Mouse (Mus musculus) embryonic facial prominence, embryonic 13.5 days (tissue): ENCODE data around the gene Ctsl. TPM values are rescaled to one million over a fixed set of nuclear protein-coding genes. Genes with fewer than 3 reads are reported as not detected.

Source experiments
- ATAC-seq: fragments of 200-750 bp; cut with Nextera tagmentation; 2 replicates; pipeline ENCODE4 v1.8.0; 2017; ENCODE audit warnings: low read depth; ENCODE audit not compliant: insufficient number of reproducible peaks, insufficient read depth, low FRiP score, low TSS enrichment
- H3K27ac ChIP-seq: fragments of 300-500 bp; sonication (generic); 2 replicates; pipeline ENCODE4 v1.5.1; 2015; ENCODE audit warnings: moderate library complexity, mild to moderate bottlenecking, inconsistent platforms
- H3K27me3 ChIP-seq: fragments of 300-500 bp; sonication (generic); 2 replicates; pipeline ENCODE4 v1.6.1; 2015; ENCODE audit warnings: mild to moderate bottlenecking, inconsistent platforms
- H3K36me3 ChIP-seq: fragments of 300-500 bp; sonication (generic); 2 replicates; pipeline ENCODE4 v1.6.1; 2015; ENCODE audit warnings: mild to moderate bottlenecking, inconsistent platforms
- H3K4me1 ChIP-seq: fragments of 300-500 bp; sonication (generic); 2 replicates; pipeline ENCODE4 v1.6.1; 2015; ENCODE audit warnings: inconsistent platforms
- H3K4me2 ChIP-seq: fragments of 300-500 bp; sonication (generic); 2 replicates; pipeline ENCODE4 v1.6.1; 2015; ENCODE audit warnings: moderate library complexity, mild to moderate bottlenecking, inconsistent platforms
- H3K4me3 ChIP-seq: fragments of 300-500 bp; sonication (generic); 2 replicates; pipeline ENCODE4 v1.5.1; 2015; ENCODE audit warnings: mild to moderate bottlenecking, inconsistent platforms
- H3K9ac ChIP-seq: fragments of 300-500 bp; sonication (generic); 2 replicates; pipeline ENCODE4 v1.6.1; 2015; ENCODE audit warnings: mild to moderate bottlenecking, inconsistent platforms
- H3K9me3 ChIP-seq: fragments of 300-500 bp; sonication (generic); 2 replicates; pipeline ENCODE4 v1.6.1; 2016; ENCODE audit warnings: inconsistent platforms
- WGBS: fragments of 180-500 bp; shearing (Covaris S2); methylation state at CpG from one replicate; pipeline ENCODE4 v1.1.7; 2015; ENCODE audit warnings: mixed read lengths; 5-methylcytosine and 5-hydroxymethylcytosine counted together
- polyA plus RNA-seq: library from polyadenylated mRNA; unstranded; fragments of >200 nt; fragmentation: Nextera tagmentation; extraction: Ambion mirVana; gene quantifications from 2 replicates; pipeline ENCODE4 v1.2.1, GENCODE M21; 2015

Gene Ctsl
- polyA plus RNA-seq, 1 experiment from 2014 or later = 174 TPM

DNA sequence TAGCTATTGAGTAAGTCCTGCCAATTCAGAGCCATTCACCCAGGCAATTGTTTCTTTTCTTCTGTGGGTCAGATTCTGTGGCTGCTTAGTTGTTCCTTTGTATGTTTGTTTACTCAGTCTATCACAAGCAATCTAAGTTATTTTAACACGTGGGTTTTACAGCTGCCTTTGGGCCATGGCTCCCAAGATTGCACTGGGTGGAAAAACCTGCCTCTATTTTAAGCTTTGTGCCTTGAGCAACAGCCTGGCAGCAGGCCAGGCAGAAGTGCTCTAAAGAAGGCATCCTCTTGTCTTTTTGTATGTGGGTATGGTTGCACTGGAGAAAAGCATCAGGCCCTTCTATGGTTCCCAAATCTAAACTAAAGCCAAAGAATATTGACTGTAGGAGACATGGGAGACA lies 3.0 kb upstream of the Ctsl start:
- no peaks in the 10 kb centered on the region for H3K36me3 ChIP-seq
- no peak overlapping the region for H3K27ac ChIP-seq
- H3K4me2 ChIP-seq = no peak overlapping the region
- H3K4me3 ChIP-seq = no peak overlapping the region
- H3K4me1 ChIP-seq = peaks cover 7% of the 10 kb centered on the region
- no peaks in the 10 kb centered on the region for H3K27me3 ChIP-seq
- no peaks in the 10 kb centered on the region for H3K9me3 ChIP-seq
- 23% methylated on average over 1 of the region's 1 CpGs for WGBS
- H3K9ac ChIP-seq = no peak overlapping the region
- no peak for ATAC-seq

DNA sequence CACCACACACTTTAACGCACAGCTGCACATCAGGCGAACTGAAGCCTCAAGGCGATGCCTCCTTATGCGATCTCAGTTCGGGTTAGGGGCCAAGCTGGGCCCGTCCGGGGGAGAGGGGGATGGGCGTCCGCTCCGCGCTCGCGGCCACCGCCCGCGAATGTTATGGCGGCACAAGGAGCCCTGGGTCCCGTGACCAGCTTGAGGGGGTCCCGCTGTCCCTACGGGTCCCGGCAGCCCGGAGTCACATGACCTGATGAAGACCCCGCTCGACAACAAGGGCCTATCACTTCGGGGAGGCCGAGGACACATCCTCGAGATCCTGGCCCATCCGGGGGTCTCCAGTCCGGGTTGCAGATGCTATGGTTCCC lies 901 bp downstream of the Ctsl start:
- Histone ChIP-seq H3K27ac (peak overlapping the region; percentile 60), H3K4me2 (peak overlapping the region; percentile 84), H3K36me3 (peaks cover 33% of the 10 kb centered on the region), H3K9me3 (no peaks in the 10 kb centered on the region), H3K9ac (peak overlapping the region; percentile 82), H3K4me1 (peaks cover 10% of the 10 kb centered on the region), H3K27me3 (no peaks in the 10 kb centered on the region), H3K4me3 (peak overlapping the region; percentile 80)
- under 1% methylated on average over 29 of the region's 29 CpGs for WGBS
- ATAC-seq = peak; percentile 48

DNA sequence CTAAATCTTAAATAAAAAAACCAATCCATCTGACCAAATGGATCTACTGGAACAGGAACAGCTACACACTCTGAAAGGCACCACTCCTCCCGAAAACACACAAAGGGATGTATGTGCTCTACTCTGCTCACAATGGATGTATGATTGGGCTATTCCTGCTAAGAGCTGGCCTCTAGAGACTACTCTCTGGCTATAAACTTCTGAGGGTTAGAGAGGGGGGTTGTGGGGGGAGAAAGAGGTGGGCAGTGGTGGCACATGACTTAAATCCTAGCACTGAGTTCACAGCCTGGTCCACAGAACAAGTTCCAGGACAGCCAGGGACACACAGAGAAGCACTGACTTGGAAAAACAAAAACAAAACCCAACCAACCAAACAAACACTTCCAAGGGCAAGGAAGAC lies 2.1 kb downstream of the Ctsl start:
- ATAC-seq = no peak
- peaks cover 10% of the 10 kb centered on the region for H3K4me1 ChIP-seq
- no peaks in the 10 kb centered on the region for H3K9me3 ChIP-seq
- H3K27me3 ChIP-seq = no peaks in the 10 kb centered on the region
- H3K9ac ChIP-seq = no peak overlapping the region
- H3K4me3 ChIP-seq = peak overlapping the region; percentile 80; the same call in 1 of the 2 replicates
- peaks cover 45% of the 10 kb centered on the region for H3K36me3 ChIP-seq
- peak overlapping the region; percentile 84 for H3K4me2 ChIP-seq
- H3K27ac ChIP-seq = no peak overlapping the region
- 85% methylated on average over 1 of the region's 1 CpGs for WGBS

DNA sequence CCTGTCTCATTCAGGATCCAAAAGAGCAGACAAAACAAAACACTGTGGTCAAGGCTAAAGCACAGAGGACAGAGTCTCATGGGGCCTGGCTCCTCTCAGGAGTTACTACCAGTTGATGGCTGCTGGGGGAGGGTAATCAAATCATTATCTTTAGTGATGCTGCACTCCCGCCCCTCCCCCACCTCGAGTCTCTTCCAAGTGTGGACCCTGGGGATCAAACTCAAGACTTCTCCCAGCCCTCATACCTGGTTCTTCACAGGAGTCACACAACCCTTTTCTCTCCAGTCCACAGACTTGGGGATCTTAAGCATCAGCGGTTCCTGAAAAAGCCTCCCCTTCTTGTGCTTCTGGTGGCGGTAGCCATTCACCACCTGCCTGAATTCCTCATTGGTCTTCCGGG lies 3.1 kb downstream of the Ctsl start:
- no peak overlapping the region for H3K9ac ChIP-seq
- H3K27me3 ChIP-seq = no peaks in the 10 kb centered on the region
- H3K27ac ChIP-seq = no peak overlapping the region
- no peak for ATAC-seq
- peaks cover 51% of the 10 kb centered on the region for H3K36me3 ChIP-seq
- no peaks in the 10 kb centered on the region for H3K9me3 ChIP-seq
- no peak overlapping the region for H3K4me2 ChIP-seq
- peaks cover 10% of the 10 kb centered on the region for H3K4me1 ChIP-seq
- H3K4me3 ChIP-seq = no peak overlapping the region
- WGBS = 90% methylated on average over 5 of the region's 5 CpGs

DNA sequence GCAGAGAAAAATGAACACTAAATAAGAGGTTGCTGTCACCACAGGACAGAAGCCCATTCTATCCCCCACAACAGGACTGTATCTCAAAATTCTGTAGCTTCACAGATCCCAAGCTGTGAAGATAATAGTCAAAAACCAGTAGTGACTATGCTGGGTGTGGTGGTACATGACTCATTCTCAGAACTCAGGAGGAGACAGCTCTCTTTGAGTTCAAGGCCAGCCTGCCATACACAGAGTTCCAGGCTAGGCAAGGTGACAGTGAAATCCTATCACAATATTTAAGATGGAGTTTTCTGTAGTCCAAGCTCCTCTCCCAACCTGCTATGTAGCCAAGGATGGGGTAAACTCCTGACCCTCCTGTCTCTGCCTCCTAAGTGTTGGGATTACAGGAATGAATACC lies 5.4 kb downstream of the Ctsl start:
- ATAC-seq = no peak
- H3K36me3 ChIP-seq = peaks cover 54% of the 10 kb centered on the region

DNA sequence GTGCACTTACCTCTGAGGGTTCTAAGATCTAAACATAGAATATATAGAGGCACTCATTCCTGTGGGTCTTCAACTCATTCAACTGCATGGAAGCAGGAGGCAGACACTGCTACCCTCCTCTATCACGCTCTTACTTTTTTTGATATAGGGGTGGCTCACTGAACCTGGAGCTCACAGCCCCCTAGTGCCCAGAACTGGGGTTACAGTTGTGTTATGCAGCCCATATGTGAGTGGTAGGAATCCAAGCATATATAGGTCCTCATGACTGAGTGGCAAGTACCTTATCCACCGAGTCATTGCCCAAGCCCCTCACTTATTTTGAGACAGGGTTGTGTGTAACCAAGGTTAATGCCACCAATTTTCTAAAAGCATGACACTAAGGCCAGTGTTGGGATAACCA lies 6.4 kb downstream of the Ctsl start:
- Histone ChIP-seq H3K27me3 (no peaks in the 10 kb centered on the region), H3K27ac (no peak overlapping the region), H3K9ac (no peak overlapping the region), H3K4me3 (no peak overlapping the region), H3K4me1 (peaks cover 8% of the 10 kb centered on the region), H3K4me2 (no peak overlapping the region), H3K9me3 (no peaks in the 10 kb centered on the region), H3K36me3 (peaks cover 54% of the 10 kb centered on the region)
- 76% methylated on average over 2 of the region's 2 CpGs for WGBS
- ATAC-seq = no peak

More for the DNA sequence above, 5.4 kb downstream of the Ctsl start:
- Histone ChIP-seq H3K27ac (no peak overlapping the region), H3K4me1 (peaks cover 10% of the 10 kb centered on the region), H3K27me3 (no peaks in the 10 kb centered on the region), H3K4me3 (no peak overlapping the region), H3K9ac (no peak overlapping the region), H3K4me2 (no peak overlapping the region), H3K9me3 (no peaks in the 10 kb centered on the region)

DNA sequence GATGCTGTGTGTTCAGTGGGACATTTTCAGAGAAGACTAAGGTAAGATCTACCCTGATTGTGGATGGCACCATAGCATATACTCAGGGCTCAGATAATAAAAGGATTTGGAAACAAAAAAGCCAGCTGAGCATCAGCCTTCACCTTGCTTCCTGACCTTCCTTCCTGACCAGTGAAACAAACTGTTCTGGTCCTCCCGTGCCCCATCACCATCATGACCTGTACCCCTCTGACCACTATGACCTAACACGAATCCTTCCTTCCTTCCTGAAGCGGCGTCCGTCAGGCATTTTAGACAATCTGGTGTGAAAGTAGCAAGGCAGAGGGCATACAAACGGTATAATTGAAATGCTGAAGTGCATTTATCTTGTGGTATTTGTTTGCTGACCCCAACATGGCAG lies 8.6 kb downstream of the Ctsl start:
- Histone ChIP-seq H3K27ac (no peak overlapping the region), H3K9ac (no peak overlapping the region), H3K27me3 (no peaks in the 10 kb centered on the region), H3K4me3 (no peak overlapping the region), H3K4me2 (no peak overlapping the region), H3K36me3 (peaks cover 44% of the 10 kb centered on the region), H3K9me3 (no peaks in the 10 kb centered on the region), H3K4me1 (no peaks in the 10 kb centered on the region)
- 88% methylated on average over 6 of the region's 6 CpGs for WGBS
- ATAC-seq = no peak

DNA sequence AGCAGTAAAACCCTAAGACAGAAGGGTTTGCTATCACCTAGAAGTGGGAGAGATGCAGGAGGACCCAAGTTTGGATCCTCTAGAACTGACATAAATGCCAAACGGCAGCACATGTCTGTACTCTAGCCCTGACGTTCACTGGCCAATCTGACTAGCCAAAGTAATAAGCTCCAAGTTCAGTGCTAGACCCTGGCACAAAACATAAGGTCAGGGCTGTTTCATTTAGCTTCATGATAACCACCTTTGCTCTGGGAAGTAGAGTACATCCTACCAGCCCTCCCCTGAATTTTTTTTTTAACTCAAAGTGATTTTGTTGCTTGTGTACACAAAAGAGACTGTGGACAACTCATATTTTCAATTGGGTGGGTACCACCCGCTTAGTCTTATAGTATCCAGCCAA lies 9.7 kb downstream of the Ctsl start:
- H3K36me3 ChIP-seq = peaks cover 33% of the 10 kb centered on the region
- H3K9ac ChIP-seq = no peak overlapping the region
- H3K27me3 ChIP-seq = no peaks in the 10 kb centered on the region
- no peaks in the 10 kb centered on the region for H3K4me1 ChIP-seq
- H3K9me3 ChIP-seq = no peaks in the 10 kb centered on the region
- 85% methylated on average over 3 of the region's 3 CpGs for WGBS
- H3K4me3 ChIP-seq = no peak overlapping the region
- H3K4me2 ChIP-seq = no peak overlapping the region
- H3K27ac ChIP-seq = no peak overlapping the region
- ATAC-seq = no peak

DNA sequence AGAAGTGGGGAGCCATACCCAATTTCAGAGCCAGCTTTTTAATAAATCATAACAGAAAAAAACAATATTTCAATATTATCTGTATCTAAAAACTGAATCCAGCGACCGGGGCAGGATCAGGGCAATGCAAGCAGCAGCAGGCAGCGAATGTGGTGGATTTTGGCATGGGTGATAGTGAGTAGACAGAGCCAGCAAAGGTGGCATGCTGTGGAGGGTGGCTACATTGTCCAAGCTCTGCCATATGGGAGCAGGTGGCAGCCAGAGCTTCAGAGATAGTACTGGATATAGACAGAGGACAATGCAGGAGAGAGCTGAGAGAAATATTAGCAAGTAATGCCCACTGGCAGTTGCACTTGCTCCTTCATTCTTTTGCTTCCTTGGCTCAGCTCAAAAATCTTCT lies 11.0 kb downstream of the Ctsl start:
- Histone ChIP-seq H3K27me3 (no peaks in the 10 kb centered on the region), H3K4me3 (no peak overlapping the region), H3K9me3 (no peaks in the 10 kb centered on the region), H3K4me1 (no peaks in the 10 kb centered on the region), H3K9ac (no peak overlapping the region), H3K27ac (no peak overlapping the region), H3K4me2 (no peak overlapping the region), H3K36me3 (peaks cover 21% of the 10 kb centered on the region)
- ATAC-seq = no peak
- WGBS = 87% methylated on average over 3 of the region's 3 CpGs

DNA sequence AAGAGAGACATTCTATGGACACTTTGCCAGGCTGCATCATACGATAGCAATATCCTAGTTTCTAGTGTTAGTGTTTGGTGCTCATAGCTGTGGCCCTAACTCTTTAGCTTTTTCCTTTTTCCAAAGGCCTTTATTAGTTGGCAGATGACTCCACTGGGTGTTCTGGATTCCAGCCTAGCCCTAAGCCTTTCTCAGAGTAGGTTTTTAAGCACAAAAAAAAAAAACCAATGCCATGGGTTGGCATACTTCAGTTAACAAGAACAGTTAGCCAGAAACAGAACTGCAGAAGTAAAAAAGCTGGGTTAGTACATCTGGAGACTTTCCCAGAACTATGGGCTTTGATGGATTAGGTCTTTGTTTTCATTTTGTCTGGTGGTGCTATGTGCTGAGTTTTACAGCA lies 12.2 kb downstream of the Ctsl start:
- ATAC-seq = no peak

DNA sequence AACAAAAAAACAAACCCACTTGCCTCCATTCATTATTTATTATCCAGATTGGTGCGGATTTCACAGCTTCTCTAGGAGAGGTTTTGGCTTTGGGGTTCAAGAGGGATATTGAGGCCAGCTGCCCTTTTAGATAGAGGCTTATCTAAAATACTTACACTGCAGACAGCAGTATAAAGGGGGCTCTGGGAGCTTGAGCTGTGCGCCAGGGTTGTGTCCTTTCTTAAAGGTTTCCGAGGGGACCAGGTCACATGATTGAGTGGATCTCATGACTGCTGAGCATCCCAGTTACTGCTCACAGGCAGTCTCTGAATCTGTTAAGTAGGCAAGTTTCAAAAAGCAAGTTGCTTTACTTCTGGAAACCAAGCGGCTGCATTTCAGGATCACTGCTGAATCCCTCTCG lies 13.3 kb downstream of the Ctsl start:
- Histone ChIP-seq H3K9me3 (no peaks in the 10 kb centered on the region), H3K4me1 (no peaks in the 10 kb centered on the region), H3K4me2 (no peak overlapping the region), H3K9ac (no peak overlapping the region), H3K27ac (no peak overlapping the region), H3K4me3 (no peak overlapping the region), H3K36me3 (0 out of 2 replicates have a peak, but pooled peaks cover 3% of the 10 kb centered on the region), H3K27me3 (no peaks in the 10 kb centered on the region)
- 74% methylated on average over 5 of the region's 5 CpGs for WGBS
- ATAC-seq = no peak

More for the DNA sequence above, 12.2 kb downstream of the Ctsl start:
- Histone ChIP-seq H3K9ac (no peak overlapping the region), H3K4me2 (no peak overlapping the region), H3K4me1 (no peaks in the 10 kb centered on the region), H3K4me3 (no peak overlapping the region), H3K9me3 (no peaks in the 10 kb centered on the region), H3K27ac (no peak overlapping the region), H3K36me3 (peaks cover 8% of the 10 kb centered on the region), H3K27me3 (no peaks in the 10 kb centered on the region)
- WGBS = 91% methylated on average over 1 of the region's 1 CpGs

DNA sequence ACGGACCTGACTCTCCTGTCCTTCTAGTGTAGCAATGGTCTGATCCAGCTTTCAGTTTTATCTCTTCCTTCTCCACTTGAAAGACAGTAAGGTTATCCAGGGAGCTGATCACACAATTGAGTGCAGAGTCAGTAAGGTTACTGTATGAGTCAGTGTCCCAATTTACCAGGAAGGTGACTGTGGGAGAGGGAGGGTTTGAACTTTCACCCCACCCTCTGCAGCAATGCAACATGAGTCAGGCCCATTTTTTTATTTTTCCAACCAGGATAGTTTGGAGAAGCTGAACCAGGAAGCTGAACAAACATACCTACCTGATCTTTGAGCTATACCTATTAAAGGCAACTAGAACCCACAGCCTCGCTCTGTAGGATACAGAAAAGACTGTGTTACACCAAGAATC lies 21.2 kb downstream of the Ctsl start:
- Histone ChIP-seq H3K9ac (no peak overlapping the region), H3K36me3 (no peaks in the 10 kb centered on the region), H3K4me3 (no peak overlapping the region), H3K9me3 (no peaks in the 10 kb centered on the region), H3K27ac (no peak overlapping the region), H3K27me3 (no peaks in the 10 kb centered on the region), H3K4me1 (no peaks in the 10 kb centered on the region), H3K4me2 (no peak overlapping the region)
- 68% methylated on average over 2 of the region's 2 CpGs for WGBS
- no peak for ATAC-seq

DNA sequence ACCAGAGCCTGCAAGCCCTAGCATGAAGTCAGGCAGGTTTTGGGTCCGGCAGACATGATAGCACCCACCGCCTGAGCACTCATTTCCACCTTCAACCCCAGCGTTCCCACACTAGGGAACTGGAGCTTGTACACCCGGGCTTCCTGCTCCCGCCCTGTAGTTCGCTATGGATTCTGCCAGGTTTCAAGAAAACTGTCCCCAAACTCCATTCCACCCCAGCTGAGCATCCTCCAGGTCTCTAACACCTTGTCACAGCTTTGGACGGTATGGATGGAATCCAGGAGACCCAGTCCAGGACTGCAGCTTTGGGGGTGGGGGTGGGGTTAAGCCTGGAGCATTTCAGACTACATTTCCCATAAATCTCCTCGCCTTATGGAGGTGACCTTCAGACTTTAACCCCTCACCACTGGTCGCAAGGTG lies 26.6 kb downstream of the Ctsl start:
- H3K27me3 ChIP-seq = no peaks in the 10 kb centered on the region
- H3K4me2 ChIP-seq = peak overlapping the region; percentile 69
- H3K36me3 ChIP-seq = no peaks in the 10 kb centered on the region
- H3K27ac ChIP-seq = no peak overlapping the region
- peak overlapping the region; percentile 70 for H3K9ac ChIP-seq
- peak overlapping the region; percentile 44 for H3K4me3 ChIP-seq
- H3K9me3 ChIP-seq = no peaks in the 10 kb centered on the region
- no peak for ATAC-seq
- WGBS = 2% methylated on average over 9 of the region's 9 CpGs
- H3K4me1 ChIP-seq = 0 out of 2 replicates have a peak, but pooled peaks cover 5% of the 10 kb centered on the region
